Mouse (Mus musculus) G1E (cell line): ENCODE results near the gene Sept8.

Experiments
- CTCF ChIP-seq: IDR thresholded peaks from 2 replicates; pipeline ENCODE4 v1.5.1; 2012; ENCODE audit warnings: low read depth, low read length, inconsistent platforms, mixed read lengths
- POLR2AphosphoS5 ChIP-seq: IDR thresholded peaks from 2 replicates; pipeline ENCODE4 v1.6.1; 2012; ENCODE audit warnings: low read depth, low read length, inconsistent platforms; ENCODE audit not compliant: insufficient replicate concordance

- TF ChIP-seq POLR2AphosphoS5, result no peak
- no peak for TF ChIP-seq CTCF
These were observed 3.3 kb downstream of the Sept8 start for GRCm38 (mm10) chr11:53522362-53522761.
